Mouse (Mus musculus): Measurements from ENCODE around the gene Micu2. TPM values are rescaled to one million over a fixed set of nuclear protein-coding genes. Genes with fewer than 3 reads are reported as not detected.
A peak's percentile ranks its signal among the peaks of the same experiment; 100 is the strongest.
"Not testable (repeated sequence)": the region's sequence is repeated elsewhere in the genome, so short reads cannot be mapped to it uniquely, and the experiment has no call there.

Micu2 gene
- total RNA-seq, 2 experiments from 2014 or later, result 30.1 to 31.9 TPM

- intact Hi-C loops (cut with DNase I), result loop anchor here (5.0 kb wide), 2 partner anchors 46 to 91 kb away; no protein-coding TSS in a partner anchor
- DNase-seq, result no peak
Observed at GRCm38 (mm10) chr14:57908431-57908830, 90.6 kb downstream of the Micu2 start.

- no peak for DNase-seq
- intact Hi-C loops (cut with DNase I), result no loop called here
Observed at GRCm38 (mm10) chr14:57901998-57902397, 97.1 kb downstream of the Micu2 start.

DNA sequence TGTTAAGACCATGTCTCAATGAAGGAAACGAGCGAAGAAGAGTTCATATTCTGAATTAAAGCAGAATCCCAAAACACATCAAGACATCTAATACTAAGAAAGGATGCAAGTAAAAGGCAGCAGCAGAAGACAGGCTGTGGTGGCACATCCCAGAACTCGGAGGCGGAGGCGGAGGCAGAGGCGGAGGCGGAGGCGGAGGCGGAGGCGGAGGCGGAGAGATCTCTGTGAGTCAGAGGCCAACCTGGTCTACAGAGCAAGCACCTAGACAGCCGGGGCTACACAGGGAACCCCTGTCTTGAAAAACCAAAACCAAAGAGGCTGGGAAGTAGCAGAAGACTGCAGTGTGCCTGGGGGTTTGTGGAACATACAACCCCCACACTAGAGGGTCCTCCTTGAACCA lies 102.2 kb downstream of the Micu2 start:
- intact Hi-C loops (cut with DNase I), result no loop called here
- DNase-seq, result no peak

- DNase-seq; intact Hi-C loops (cut with DNase I): not testable (repeated sequence)
Observed at GRCm38 (mm10) chr14:57896088-57896871, 102.8 kb downstream of the Micu2 start.

GRCm38 (mm10) chr14:57894346-57894745 lies 104.7 kb downstream of the Micu2 start:
- intact Hi-C loops (cut with DNase I), result no loop called here
- DNase-seq, result no peak

- no peak for DNase-seq
- intact Hi-C loops (cut with DNase I), result no loop called here
Observed at GRCm38 (mm10) chr14:57892961-57893360, 106.1 kb downstream of the Micu2 start.

GRCm38 (mm10) chr14:57890011-57890842 lies 108.8 kb downstream of the Micu2 start, which contains the start of gene Zdhhc20:
Gene Zdhhc20, minus strand, starts transcription at chr14:57890276.
- peak; percentile 88 to 89 for DNase-seq
- intact Hi-C loops (cut with DNase I), result no loop called here

DNA sequence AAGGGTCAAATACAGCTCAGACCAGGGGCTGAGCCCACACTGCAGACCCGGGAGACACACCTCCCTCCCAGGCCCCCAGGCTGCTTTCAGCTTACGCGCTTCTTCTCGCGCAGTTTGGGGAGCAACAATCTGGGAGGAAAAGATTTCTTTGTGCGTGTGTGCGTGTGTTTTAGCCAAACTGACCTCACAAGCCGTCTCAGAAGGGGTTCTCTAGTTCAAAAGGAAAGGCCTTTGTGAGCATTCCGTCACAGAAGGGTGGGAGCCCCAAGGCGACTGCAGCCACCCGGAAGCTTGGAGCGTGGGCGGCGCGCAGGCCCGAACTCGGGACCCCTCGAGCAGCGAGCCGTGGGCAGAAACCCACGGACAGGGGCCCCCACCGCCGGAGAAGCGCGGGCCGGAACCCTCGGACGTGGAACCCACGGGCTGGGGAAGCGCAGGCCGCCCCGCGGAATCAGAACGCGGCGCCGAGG lies 109.5 kb downstream of the Micu2 start:
- intact Hi-C loops (cut with DNase I), result no loop called here
- DNase-seq, result no peak

- DNase-seq, result peak in 1 of 2 experiments; percentile 23
- intact Hi-C loops (cut with DNase I), result no loop called here
Observed at GRCm38 (mm10) chr14:57887171-57887570, 111.9 kb downstream of the Micu2 start.

DNA sequence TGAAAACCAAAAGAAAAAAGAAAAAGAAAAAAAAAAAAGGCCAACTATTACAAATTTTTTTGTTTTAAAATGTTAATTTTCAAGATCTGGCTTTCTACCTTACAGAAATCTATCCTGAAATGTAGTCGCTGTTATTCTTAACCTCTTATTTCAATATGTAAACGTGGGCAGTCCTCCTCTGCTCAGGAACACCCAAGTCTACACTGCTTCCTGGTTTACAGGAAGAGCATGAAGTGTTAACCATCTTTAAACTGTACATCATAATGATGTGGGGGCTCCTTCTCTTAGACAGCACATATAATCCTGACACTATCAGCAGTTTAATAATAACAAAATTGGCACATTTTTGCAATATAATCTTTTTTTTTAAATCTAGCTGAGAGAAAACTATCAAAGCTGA lies 113.0 kb downstream of the Micu2 start:
- DNase-seq, result no peak
- intact Hi-C loops (cut with DNase I), result no loop called here

GRCm38 (mm10) chr14:57883341-57883740 lies 115.7 kb downstream of the Micu2 start:
- intact Hi-C loops (cut with DNase I), result no loop called here
- DNase-seq, result no peak

DNA sequence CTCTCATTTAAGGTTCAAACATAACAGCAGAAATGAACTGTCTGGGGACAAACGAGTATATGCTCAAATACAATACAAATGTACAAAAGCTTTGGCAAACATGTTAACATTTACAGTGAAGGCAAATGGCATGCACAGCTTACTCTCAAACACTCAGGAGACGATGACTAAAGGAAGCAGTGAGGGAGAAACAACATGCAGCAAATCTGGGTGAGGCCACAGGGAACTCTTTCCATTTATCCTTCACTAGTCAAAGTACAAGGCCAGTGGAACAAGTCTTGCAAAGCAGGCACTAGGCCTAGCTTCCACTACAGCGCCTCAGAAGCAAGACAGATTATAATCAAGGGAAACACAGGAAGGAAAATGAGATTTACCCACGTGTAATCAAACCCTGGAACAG lies 116.3 kb downstream of the Micu2 start:
- intact Hi-C loops (cut with DNase I), result no loop called here
- DNase-seq, result no peak

- intact Hi-C loops (cut with DNase I), result no loop called here
- DNase-seq, result peak; percentile 47 to 69
Observed at GRCm38 (mm10) chr14:57881793-57882192, 117.3 kb downstream of the Micu2 start.

- DNase-seq, result no peak
- intact Hi-C loops (cut with DNase I), result no loop called here
Observed at GRCm38 (mm10) chr14:57881074-57881473, 118.0 kb downstream of the Micu2 start.

GRCm38 (mm10) chr14:57877921-57878320 lies 121.1 kb downstream of the Micu2 start:
- DNase-seq, result no peak
- intact Hi-C loops (cut with DNase I), result loop anchor here (5.0 kb wide), 1 partner anchor 51 kb away; the partner anchor contains the start of genes Mrpl57 and Ska3

GRCm38 (mm10) chr14:57866676-57867276 lies 132.3 kb downstream of the Micu2 start:
- intact Hi-C loops (cut with DNase I), result no loop called here
- DNase-seq, result no peak

Other genes with a start within 250 kb of the Micu2 start
- gene Lats2, start 240.9 kb downstream of the Micu2 start, total RNA-seq (2021), result 10 to 100 TPM; 13.4 to 17.3 TPM
- 10 to 100 TPM; 47.0 to 47.1 TPM for gene Sap18, start 201.1 kb downstream of the Micu2 start, total RNA-seq (2021)
- under 1 TPM; 0.28 to 0.52 TPM for gene Ska3, start 173.1 kb downstream of the Micu2 start, total RNA-seq (2021)
- 10 to 100 TPM; 61.9 to 63.5 TPM for gene Mrpl57, start 173.0 kb downstream of the Micu2 start, total RNA-seq (2021)
- 1 to 10 TPM; 4.2 to 4.8 TPM for gene Zdhhc20, start 109.0 kb downstream of the Micu2 start, total RNA-seq (2021)
- 1 to 10 TPM in 1 of 2 experiments, under 1 TPM in 1; 0.62 to 1.4 TPM for gene Fgf9, start 71.3 kb upstream of the Micu2 start, total RNA-seq (2021)